9 mouse cellular contexts compared by ENCODE assay signal in genomic region chr11:85524186-85524585, GRCm38 (mm10).
DNase-seq lines count a peak whose midpoint lies in the region; ATAC-seq and TF ChIP-seq lines count a peak whose summit lies in the region.
"Had no signal": no experiment of that assay in that cellular context is flagged by ENCODE, and none has a peak within 500 bp of the region (broad histone marks: within the 10 kb centered on the region; RNA-seq: fewer than 3 reads in every experiment).

No protein-coding gene starts in this region.

- H3K27me3 ChIP-seq in E14TG2a.4 (ENCODE audit: insufficient read depth, low read length), result no peaks in the 10 kb centered on the region; the same call in 1 of the 2 replicates
- no peaks in the 10 kb centered on the region for H3K27me3 ChIP-seq in cerebellum, adult 2 months (ENCODE audit: control insufficient read depth, insufficient read depth, low read length)
- H3K27me3 ChIP-seq in hindbrain, embryonic 11.5 days (ENCODE audit: control insufficient read depth, insufficient read depth, low read length), result peaks cover 8% of the 10 kb centered on the region

- peaks cover 48% of the 10 kb centered on the region for H3K4me1 ChIP-seq in E14TG2a.4 (replicated peaks; ENCODE audit: low read depth, low read length)
- H3K4me1 ChIP-seq in cerebellum, adult 2 months (ENCODE audit: control insufficient read depth, insufficient read depth, low read length), result peaks cover 9% of the 10 kb centered on the region
- peaks cover 10% of the 10 kb centered on the region for H3K4me1 ChIP-seq in hindbrain, embryonic 11.5 days (replicated peaks; ENCODE audit: control insufficient read depth, insufficient read depth, low read length)
- H3K4me1 ChIP-seq in lung, adult 2 months (ENCODE audit: control insufficient read depth, insufficient read depth, low read length), result peaks cover 18% of the 10 kb centered on the region

- no peak for TF ChIP-seq CTCF in E14TG2a.4 (conservative IDR thresholded peaks at IDR 0.05; ENCODE audit: low read length)
- TF ChIP-seq CTCF in cerebellum, adult 2 months (IDR thresholded peaks at IDR 0.05; ENCODE audit: borderline replicate concordance, insufficient read depth, low read depth, low read length), result no peak
- no peak for TF ChIP-seq CTCF in lung, adult 2 months (IDR thresholded peaks at IDR 0.05; ENCODE audit: insufficient read depth, low read length)

- H3K4me3 ChIP-seq in E14TG2a.4 (replicated peaks; ENCODE audit: low read length), result peak overlapping the region; percentile 45
- peak overlapping the region; percentile 24 for H3K4me3 ChIP-seq in cerebellum, adult 2 months (replicated peaks; ENCODE audit: insufficient read depth, low read depth, low read length)
- H3K4me3 ChIP-seq in hindbrain, embryonic 11.5 days (ENCODE audit: low read depth, low read length), result no peak overlapping the region
- no peak overlapping the region for H3K4me3 ChIP-seq in lung, adult 2 months (replicated peaks; ENCODE audit: extremely low read depth, low read depth, low read length)

- TF ChIP-seq POLR2A in cerebellum, adult 2 months (IDR thresholded peaks at IDR 0.05; ENCODE audit: borderline replicate concordance, insufficient read depth, low read length), result no peak
- peak; percentile 37; the same call in 1 of the 2 replicates for TF ChIP-seq POLR2A in lung, adult 2 months (IDR thresholded peaks at IDR 0.05; ENCODE audit: borderline replicate concordance, extremely low read depth, low read depth, low read length)

- peak; percentile 80 for ATAC-seq in hindbrain, embryonic 11.5 days (ENCODE audit: low FRiP score)

- 6% methylated on average over 12 of the region's 12 CpGs for WGBS in cerebellum, adult 2 months
- WGBS in hindbrain, embryonic 11.5 days, result 14% methylated on average over 12 of the region's 12 CpGs
- 41% methylated on average over 12 of the region's 12 CpGs for WGBS in lung, adult 2 months

- H3K27ac ChIP-seq in cerebellum, adult 2 months (ENCODE audit: insufficient read depth, low read length), result no peak overlapping the region
- no peak overlapping the region for H3K27ac ChIP-seq in hindbrain, embryonic 11.5 days (ENCODE audit: low read depth, low read length)

- peak overlapping the region; percentile 36 for H3K4me2 ChIP-seq in hindbrain, embryonic 11.5 days (replicated peaks; ENCODE audit: low read depth, low read length)

- 0 out of 2 replicates have a peak overlapping the region, but pooled peaks have one; percentile 35 for H3K9ac ChIP-seq in hindbrain, embryonic 11.5 days (ENCODE audit: low read depth, low read length)

- no peaks in the 10 kb centered on the region; the same call in 1 of the 2 replicates for H3K36me3 ChIP-seq in E14TG2a.4 (ENCODE audit: insufficient read depth, low read length)
- no peaks in the 10 kb centered on the region for H3K36me3 ChIP-seq in hindbrain, embryonic 11.5 days (ENCODE audit: control insufficient read depth, insufficient read depth, low read length)
- H3K36me3 ChIP-seq: G1E had no signal

- H3K9me3 ChIP-seq in E14TG2a.4 (ENCODE audit: low read length), result no peaks in the 10 kb centered on the region
- H3K9me3 ChIP-seq in hindbrain, embryonic 11.5 days (ENCODE audit: control insufficient read depth, low read length), result no peaks in the 10 kb centered on the region
- H3K9me3 ChIP-seq: G1E had no signal

- DNase-seq in cerebellum, adult 2 months, result peak; percentile 76 to 77
- DNase-seq in frontal cortex, postnatal 10 days (ENCODE audit: low spot score in 2 of 2), result peak; percentile 29 to 65
- peak; percentile 90 for DNase-seq in hindbrain, embryonic 11.5 days (ENCODE audit: low spot score)
- peak; percentile 35 for DNase-seq in layer of hippocampus, adult 9-10 months (ENCODE audit: low spot score)
- peak; percentile 54 for DNase-seq in lung, adult 2 months
- peak; percentile 41 for DNase-seq in ovary, adult 18-20 months (ENCODE audit: low spot score)
- peak; percentile 55 for DNase-seq in thymus, postnatal 14 days

Comparison
In these comparisons a context has a peak if more than half of its experiments do, and no peak if none do; other contexts are left out.
1. H3K4me3 ChIP-seq: peak in E14TG2a.4 (single experiment) and cerebellum, adult 2 months (single experiment); none in hindbrain, embryonic 11.5 days (single experiment) and lung, adult 2 months (single experiment).
2. DNase-seq: peak in every context shown above with its lines; median percentile 90 in hindbrain, embryonic 11.5 days; 76 in cerebellum, adult 2 months; 55 in thymus, postnatal 14 days; 54 in lung, adult 2 months; 47 in frontal cortex, postnatal 10 days; 41 in ovary, adult 18-20 months; 35 in layer of hippocampus, adult 9-10 months.